Mouse (Mus musculus) layer of hippocampus, postnatal 25 days (tissue): ENCODE measurements around the gene Zfp280d. TPM values are rescaled to one million over a fixed set of nuclear protein-coding genes. Genes with fewer than 3 reads are reported as not detected.

Experiments
- total RNA-seq, 2 experiments: library from RNA; stranded (reverse); gene quantifications; 2 replicates each; pipeline ENCODE4 v1.2.3; 2021

Gene Zfp280d
- total RNA-seq, 2 experiments from 2014 or later = 42.3 to 54.1 TPM

Other genes with a start within 250 kb of the Zfp280d start
- gene Tcf12, start 163.0 kb upstream of the Zfp280d start, total RNA-seq = 10 to 100 TPM; 50.1 to 68.1 TPM
- 1 to 10 TPM in 1 of 2 experiments, under 1 TPM in 1; 0.73 to 1.0 TPM for gene Mns1, start 163.2 kb downstream of the Zfp280d start, total RNA-seq
- gene Tex9, start 217.4 kb downstream of the Zfp280d start, total RNA-seq = 1 to 10 TPM; 5.8 to 7.5 TPM